Mouse (Mus musculus): ENCODE measurements around the gene H2-M10.1. TPM values are rescaled to one million over a fixed set of nuclear protein-coding genes. Genes with fewer than 3 reads are reported as not detected.
"Not testable (repeated sequence)": the region's sequence is repeated elsewhere in the genome, so short reads cannot be mapped to it uniquely, and the experiment has no call there.

H2-M10.1 gene
- total RNA-seq (2015), result not detected in 2 replicates
- total RNA-seq (2017), result not detected in 2 replicates

DNA sequence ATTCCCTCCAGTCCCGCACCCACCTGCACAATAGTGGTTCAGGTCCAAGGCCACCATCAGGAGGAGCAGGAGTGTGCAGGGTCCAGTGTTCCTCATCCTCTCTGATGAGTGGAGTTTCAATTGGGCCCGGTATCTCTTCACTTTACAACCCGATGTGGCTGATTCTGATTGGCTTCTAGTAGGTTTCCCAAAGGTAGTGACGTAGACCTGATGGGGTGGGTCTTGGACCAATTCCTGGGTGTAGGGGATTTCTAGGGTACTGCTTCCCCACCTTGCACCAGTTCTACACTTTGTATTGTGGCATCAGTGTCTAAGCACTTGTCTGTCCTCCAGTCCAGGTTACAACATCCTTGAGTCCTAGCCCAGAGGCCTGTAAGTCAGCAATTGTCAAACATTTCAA is at the start of gene H2-M10.1:
H2-M10.1 (minus strand) TSS at position 101 of the 400 bp plus-strand sequence.
- no peak for ATAC-seq (ENCODE audit: poor library complexity, severe bottlenecking)

DNA sequence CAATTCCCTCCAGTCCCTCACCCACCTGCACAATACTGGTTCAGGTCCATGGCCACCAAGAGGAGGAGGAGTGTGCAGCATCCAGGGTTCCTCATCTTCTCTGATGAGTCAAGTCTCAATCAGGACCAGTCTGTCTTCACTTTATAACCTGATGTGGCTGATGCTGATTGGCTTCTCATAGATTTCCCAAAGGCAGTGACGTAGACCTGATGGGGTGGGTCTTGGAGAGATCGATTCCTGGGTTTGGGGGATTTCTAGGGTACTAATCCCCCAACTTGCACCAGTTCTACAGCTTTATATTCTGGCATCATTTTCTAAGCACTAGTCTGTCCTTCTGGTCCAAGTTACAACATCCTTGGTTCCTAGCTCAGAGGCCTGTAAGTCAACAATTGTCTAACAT is 42.4 kb upstream of the H2-M10.1 start, which contains the start of gene H2-M10.3:
H2-M10.3 (minus strand) TSS at position 101 of the 400 bp plus-strand sequence.
- not testable (repeated sequence) for ATAC-seq (ENCODE audit: poor library complexity, severe bottlenecking)

DNA sequence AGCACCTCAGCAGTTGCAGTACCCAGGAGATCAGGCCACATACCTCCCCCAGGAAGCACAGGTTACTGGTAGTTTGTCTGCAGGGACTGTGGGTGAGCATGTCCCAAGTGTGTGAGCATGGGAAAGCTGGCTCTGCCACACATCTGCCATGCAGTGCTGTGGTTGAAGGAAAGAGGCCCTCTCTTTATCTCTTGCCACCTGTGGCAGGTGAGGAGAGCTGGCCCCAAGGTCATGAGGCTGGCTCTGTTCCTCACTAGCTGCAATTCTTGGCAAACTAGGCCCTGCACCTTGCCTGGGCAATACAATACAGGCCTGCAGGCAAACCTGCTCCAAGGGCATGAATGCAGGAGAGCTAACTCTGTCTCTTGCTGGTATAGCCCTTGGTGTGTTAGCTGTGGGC is 36.4 kb upstream of the H2-M10.1 start:
- ATAC-seq (ENCODE audit: poor library complexity, severe bottlenecking), result not testable (repeated sequence)

DNA sequence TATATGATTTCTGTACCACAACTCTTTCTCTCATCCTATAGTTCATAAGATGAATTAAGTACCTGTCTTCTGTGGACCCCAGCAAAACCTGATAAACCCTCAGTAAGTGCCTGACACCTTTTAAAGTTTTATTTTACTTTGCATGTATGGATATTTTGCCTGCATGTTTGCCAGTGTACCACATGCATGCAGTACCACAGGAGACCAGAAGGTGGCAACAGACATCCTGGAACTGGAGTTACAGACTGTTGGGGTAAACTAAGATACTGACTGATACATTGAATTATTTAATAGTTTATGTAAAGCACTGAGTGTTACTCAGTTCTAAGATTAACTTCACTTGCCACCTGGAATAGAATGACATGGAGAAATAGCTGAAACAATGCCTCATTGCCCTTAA is 31.6 kb upstream of the H2-M10.1 start:
- ATAC-seq (ENCODE audit: poor library complexity, severe bottlenecking), result peak; percentile 80

DNA sequence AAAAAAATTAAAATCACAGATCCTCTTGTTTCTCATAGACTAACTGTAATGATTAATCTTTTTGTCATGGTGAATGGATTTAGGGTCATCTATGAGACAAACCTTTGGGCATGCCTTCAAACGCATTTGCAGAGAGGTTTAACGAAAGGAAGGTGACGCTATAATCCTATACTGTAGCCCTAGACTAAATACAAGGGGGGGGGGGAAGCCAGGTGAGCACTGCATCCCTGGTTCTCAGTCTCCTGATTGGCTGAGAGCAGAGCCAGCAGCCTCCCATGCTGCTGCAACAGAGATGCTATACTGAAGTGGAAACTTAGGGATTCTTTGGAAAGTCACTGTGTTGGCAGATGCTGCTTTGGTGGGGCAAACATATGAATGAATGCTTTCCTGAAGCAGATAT is 29.8 kb upstream of the H2-M10.1 start:
- no peak for ATAC-seq (ENCODE audit: poor library complexity, severe bottlenecking)

DNA sequence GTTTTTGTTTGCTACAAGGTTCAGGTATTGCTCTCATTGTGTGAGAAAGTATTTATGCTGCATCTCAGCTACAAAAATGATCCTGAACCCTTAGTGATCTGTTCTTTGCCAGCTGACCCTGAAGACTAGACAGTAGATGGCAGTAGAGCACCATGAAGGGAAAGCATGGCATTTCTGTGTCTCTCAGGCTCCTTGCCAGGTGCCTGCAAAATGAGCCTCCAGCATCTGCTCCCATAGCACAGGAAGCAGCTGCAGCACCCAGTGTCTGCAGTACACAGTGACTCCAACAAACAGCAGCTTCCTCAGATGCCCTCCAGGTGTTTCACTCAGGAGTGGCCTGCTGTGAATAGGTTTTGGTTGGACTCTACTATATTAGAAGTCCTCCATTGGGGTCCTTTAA is 29.4 kb upstream of the H2-M10.1 start:
- ATAC-seq (ENCODE audit: poor library complexity, severe bottlenecking), result peak; percentile 60

DNA sequence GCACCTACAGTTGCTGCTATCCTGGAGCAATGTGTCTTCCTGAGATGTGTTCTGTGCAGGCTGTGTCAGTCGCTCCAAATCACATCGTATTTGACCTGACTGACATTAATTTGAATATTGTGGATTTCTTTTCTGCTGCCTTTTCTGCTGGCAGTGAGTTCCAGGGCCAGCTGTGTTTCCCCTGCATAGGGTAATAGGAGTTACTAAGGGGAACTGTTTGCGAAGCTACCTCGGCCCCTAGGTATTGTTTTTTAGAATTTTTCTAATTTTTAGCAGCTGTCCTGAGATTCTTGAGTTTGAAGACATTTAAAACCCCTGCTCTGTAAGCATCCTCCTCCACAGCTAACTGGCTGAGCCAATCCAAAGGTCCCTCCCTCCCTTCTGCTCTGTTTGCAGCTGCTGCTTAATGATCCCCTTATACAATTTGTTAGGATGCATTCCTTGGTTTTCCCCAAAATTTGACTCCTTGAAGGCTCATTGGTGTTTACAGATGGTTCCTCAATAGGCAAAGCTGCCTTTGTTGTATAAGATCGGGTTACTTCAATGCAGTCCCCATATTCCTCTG is 10.2 kb downstream of the H2-M10.1 start:
- no peak for ATAC-seq (ENCODE audit: poor library complexity, severe bottlenecking)

DNA sequence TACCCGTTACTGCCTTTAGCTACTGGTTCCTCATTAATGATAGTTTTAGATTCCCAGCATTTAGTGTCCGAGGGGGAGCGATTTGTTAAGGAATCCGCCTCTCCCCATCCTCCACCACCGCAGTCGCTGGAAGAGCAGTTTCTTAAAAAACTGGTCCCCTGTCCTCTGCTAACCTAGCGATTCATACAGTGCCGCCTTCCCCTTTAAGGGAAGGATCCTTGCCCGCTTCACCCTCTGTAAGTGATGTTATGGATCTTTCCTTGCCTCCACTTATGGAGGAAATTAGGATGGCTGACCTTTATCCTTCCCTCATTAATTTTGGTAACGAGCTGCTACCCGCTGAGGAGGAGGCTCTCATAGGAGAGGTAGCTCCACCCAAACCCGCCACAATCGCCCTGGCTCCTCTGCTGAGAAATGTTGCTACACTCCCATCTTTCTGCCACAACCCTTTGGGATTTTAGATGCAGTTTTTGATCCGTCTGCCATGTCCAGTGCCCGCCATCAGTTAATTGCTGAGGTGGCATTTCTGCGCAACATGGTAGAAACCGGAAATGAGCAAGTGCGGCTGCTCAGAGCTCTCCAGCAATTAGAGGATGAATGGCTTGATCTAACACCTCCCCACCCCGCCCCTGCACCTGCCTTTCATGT is 10.8 kb downstream of the H2-M10.1 start:
- peak; percentile 86 for ATAC-seq (ENCODE audit: poor library complexity, severe bottlenecking)

DNA sequence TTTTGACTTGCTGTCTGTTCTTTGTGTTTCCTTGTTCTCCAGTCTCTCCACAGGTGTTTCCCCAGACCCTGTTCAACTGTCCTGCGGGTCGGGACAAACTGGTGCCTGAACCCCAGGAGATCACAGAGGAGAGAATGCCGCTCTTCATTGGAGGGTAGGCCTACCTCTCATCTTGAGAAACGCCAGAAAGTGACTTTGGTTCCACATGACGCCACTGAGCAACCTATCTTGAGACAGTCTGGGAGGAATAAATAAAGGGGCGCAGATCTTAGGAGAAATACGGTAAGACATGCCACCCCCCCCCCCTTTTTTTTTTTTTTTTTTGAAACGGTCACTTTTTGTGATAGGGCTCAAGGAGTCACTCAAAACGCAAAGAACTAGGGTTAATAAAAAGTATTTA is 11.4 kb downstream of the H2-M10.1 start:
- peak; percentile 24; the same call in 1 of the 2 replicates for ATAC-seq (ENCODE audit: poor library complexity, severe bottlenecking)

DNA sequence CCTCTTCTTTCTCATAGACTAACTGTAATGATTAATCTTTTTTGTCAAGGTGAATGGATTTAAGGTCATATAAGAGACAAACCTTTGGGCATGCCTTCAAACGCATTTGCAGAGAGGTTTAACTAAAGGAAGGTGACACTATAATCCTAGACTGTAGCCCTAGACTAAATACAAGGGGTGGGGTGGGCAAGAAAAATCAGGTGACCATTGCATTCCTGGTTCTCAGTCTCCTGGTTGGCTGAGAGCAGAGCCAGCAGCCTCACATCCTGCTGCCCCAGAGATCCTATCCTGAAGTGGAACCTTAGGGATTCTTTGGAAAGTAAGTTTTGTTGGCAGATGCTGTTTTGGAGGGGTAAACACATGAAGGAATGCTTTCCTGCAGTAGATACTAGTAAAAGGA is 16.7 kb downstream of the H2-M10.1 start:
- ATAC-seq (ENCODE audit: poor library complexity, severe bottlenecking), result no peak

DNA sequence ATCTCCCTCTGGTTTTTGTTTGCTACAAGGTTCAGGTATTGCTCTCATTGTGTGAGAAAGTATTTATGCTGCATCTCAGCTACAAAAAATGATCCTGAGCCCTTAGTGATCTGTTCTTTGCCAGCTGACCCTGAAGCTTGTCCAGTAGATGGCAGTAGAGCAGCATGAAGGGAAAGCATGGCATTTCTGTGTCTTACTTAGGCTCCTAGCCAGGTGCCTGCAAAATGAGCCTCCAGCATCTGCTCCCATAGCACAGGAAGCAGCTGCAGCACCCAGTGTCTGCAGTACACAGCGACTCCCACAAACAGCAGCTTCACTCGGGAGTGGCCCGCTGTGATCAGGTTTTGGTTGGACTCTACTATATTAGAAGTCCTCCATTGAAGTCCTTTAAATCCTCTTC is 17.1 kb downstream of the H2-M10.1 start:
- ATAC-seq (ENCODE audit: poor library complexity, severe bottlenecking), result peak; percentile 56; the same call in 1 of the 2 replicates

DNA sequence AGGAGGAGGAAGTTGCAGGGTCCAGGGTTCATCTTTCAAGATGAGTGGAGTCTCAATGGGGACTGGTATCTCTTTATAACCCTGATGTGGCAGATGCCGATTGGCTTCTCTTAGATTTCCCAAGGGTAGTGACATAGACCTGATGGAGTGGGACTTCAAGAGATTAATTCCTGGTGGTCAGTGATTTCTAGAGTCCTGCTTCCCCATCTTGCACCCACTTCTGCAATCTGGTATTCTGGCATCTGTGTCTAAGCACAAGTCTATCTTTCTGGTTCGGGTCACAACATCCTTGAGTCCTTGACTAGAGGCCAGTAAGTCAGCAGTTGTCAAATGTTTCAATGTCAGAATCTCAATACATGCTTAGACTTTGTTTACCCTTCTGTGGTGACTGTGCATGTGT is 39.6 kb downstream of the H2-M10.1 start, which contains the start of gene H2-M10.2:
H2-M10.2 (minus strand) TSS at position 101 of the 400 bp plus-strand sequence.
- no peak for ATAC-seq (ENCODE audit: poor library complexity, severe bottlenecking)

DNA sequence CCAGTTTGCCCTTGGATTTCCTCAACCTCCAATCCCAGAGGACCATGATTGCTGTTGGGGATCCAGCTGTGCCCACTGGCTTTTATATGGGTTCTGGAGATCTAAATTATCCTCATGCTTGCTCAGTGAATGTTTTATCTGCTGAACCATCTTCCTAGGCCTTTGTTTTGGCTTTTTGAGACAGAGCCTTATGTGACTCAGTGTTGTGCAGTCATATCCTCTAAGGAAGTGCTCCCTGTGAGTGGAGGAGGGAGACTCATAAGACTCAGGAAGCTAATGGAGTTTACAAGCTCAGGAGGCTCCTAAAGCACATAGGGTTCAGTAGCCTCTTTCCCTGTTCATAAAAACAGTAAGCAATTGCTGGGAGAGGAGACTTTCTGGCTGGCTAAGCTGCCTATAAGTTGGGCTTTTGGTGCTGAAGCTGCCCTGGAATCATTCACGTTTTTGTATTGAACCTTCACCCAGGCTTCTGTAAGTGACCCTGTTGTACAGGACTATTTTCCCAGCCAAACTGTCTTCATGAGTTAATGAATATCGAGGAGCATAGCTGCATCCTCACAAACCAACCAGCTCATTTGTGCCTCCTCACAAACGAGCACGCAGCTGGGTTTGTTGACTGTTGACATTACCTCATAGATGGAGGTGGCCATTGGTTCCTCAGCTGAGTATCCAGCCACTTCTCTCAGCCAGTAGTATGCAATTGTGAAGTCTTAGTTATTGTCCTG is 44.3 kb downstream of the H2-M10.1 start:
- no peak for ATAC-seq (ENCODE audit: poor library complexity, severe bottlenecking)

DNA sequence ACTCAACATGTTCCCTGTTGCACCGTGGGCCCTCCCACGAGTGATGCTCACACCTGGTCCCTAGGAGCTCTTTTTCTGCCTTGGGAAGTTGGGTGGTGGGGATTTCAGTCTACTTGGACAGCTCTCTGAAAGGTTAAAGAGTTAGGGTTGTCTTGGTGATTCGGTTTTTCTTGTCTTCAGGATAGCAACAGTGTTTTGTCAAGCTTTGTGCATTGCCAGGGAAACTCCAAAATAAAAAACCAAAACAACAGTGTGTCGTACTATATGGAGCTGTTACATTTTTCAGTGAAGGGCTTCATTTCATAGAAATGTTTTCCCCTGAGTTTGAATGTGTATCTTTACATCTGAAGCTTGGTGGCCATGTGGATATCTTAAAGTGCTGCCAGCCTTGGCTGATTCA is 51.2 kb downstream of the H2-M10.1 start:
- ATAC-seq (ENCODE audit: poor library complexity, severe bottlenecking), result no peak

DNA sequence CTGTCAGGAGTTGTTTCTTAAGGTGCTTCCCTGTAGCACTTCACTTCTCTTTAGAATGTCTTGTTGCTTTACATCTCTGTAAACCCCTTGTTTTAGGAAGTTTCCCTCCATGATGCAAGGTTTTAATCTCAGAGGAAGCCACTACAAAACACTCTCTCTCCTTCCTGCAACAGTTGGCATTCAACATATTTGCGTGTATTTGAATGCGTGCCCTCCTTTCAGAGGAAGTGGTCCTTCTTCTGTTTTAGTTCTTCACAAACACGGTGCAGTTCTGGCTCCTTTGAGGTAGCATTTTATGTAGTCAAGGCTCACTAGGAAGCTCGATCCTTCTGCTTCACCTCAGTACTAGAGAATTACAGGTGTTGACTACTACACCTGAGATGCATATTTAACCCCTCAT is 52.2 kb downstream of the H2-M10.1 start:
- ATAC-seq (ENCODE audit: poor library complexity, severe bottlenecking), result no peak

Other genes starting within 250 kb of the H2-M10.1 start
- gene Gm19684, start 204.5 kb downstream of the H2-M10.1 start, total RNA-seq (2015), result 0.62 TPM in 1 of 2 replicates, not detected in the other
- gene Gm19684, start 204.5 kb downstream of the H2-M10.1 start, total RNA-seq (2017), result 0.12 and 0.15 TPM in 2 replicates
- gene Gm7030, start 196.7 kb downstream of the H2-M10.1 start, total RNA-seq (2015), result not detected in 2 replicates
- gene Gm7030, start 196.7 kb downstream of the H2-M10.1 start, total RNA-seq (2017), result not detected in 2 replicates
- not detected in 2 replicates for gene Gm8909, start 157.6 kb downstream of the H2-M10.1 start, total RNA-seq (2015)
- gene Gm8909, start 157.6 kb downstream of the H2-M10.1 start, total RNA-seq (2017), result not detected in 2 replicates
- not detected in 2 replicates for gene H2-T3, start 135.9 kb downstream of the H2-M10.1 start, total RNA-seq (2015)
- not detected in 2 replicates for gene H2-T3, start 135.9 kb downstream of the H2-M10.1 start, total RNA-seq (2017)
- 77.4 and 79.9 TPM in 2 replicates for gene Rpp21, start 68.1 kb downstream of the H2-M10.1 start, total RNA-seq (2015)
- gene Rpp21, start 68.1 kb downstream of the H2-M10.1 start, total RNA-seq (2017), result 54.1 and 74.4 TPM in 2 replicates
- gene Trim39, start 53.9 kb downstream of the H2-M10.1 start, total RNA-seq (2015), result 9.6 and 12.0 TPM in 2 replicates
- 18.2 and 18.5 TPM in 2 replicates for gene Trim39, start 53.9 kb downstream of the H2-M10.1 start, total RNA-seq (2017)
- gene H2-M10.2, start 39.7 kb downstream of the H2-M10.1 start, total RNA-seq (2015), result not detected in 2 replicates
- gene H2-M10.2, start 39.7 kb downstream of the H2-M10.1 start, total RNA-seq (2017), result not detected in 2 replicates
- not detected in 2 replicates for gene H2-M10.3, start 42.3 kb upstream of the H2-M10.1 start, total RNA-seq (2015)
- gene H2-M10.3, start 42.3 kb upstream of the H2-M10.1 start, total RNA-seq (2017), result not detected in 2 replicates
- gene H2-M10.4, start 136.2 kb upstream of the H2-M10.1 start, total RNA-seq (2015), result not detected in 2 replicates
- not detected in 2 replicates for gene H2-M10.4, start 136.2 kb upstream of the H2-M10.1 start, total RNA-seq (2017)
- gene H2-M11, start 220.9 kb upstream of the H2-M10.1 start, total RNA-seq (2015), result not detected in 2 replicates
- not detected in 2 replicates for gene H2-M11, start 220.9 kb upstream of the H2-M10.1 start, total RNA-seq (2017)

Data from megakaryocyte, adult 5-6 weeks (primary cell).